Mouse (Mus musculus) erythroid progenitor cell, adult 5-6 weeks (primary cell): ENCODE measurements around the gene Gm21987. TPM values are rescaled to one million over a fixed set of nuclear protein-coding genes. Genes with fewer than 3 reads are reported as not detected.
"Not testable (repeated sequence)": the region's sequence is repeated elsewhere in the genome, so short reads cannot be mapped to it uniquely, and the experiment has no call there.

Source experiments
- ATAC-seq: replicated peaks from 2 replicates; pipeline ENCODE4 v1.8.0; 2016; ENCODE audit warnings: moderate number of reproducible peaks, mild to moderate bottlenecking, moderate TSS enrichment, inconsistent platforms; ENCODE audit not compliant: poor library complexity, low FRiP score, severe bottlenecking
- total RNA-seq, 2 experiments: library from RNA; stranded (forward) in 1 of 2; stranded (reverse) in 1 of 2; fragments of 150-400 nt in 1 of 2; fragments of 186-747, 209-891 nt in 1 of 2; gene quantifications; 2 replicates each; pipeline versions ENCODE4 v1.2.3 to v1.2.4; 2015 to 2017; ENCODE audit warnings: low replicate concordance in 2 of 2

Gm21987 gene
- total RNA-seq (2015; ENCODE audit: low replicate concordance) (not detected in 2 replicates), total RNA-seq (2017; ENCODE audit: low replicate concordance) (not detected in 2 replicates)

DNA sequence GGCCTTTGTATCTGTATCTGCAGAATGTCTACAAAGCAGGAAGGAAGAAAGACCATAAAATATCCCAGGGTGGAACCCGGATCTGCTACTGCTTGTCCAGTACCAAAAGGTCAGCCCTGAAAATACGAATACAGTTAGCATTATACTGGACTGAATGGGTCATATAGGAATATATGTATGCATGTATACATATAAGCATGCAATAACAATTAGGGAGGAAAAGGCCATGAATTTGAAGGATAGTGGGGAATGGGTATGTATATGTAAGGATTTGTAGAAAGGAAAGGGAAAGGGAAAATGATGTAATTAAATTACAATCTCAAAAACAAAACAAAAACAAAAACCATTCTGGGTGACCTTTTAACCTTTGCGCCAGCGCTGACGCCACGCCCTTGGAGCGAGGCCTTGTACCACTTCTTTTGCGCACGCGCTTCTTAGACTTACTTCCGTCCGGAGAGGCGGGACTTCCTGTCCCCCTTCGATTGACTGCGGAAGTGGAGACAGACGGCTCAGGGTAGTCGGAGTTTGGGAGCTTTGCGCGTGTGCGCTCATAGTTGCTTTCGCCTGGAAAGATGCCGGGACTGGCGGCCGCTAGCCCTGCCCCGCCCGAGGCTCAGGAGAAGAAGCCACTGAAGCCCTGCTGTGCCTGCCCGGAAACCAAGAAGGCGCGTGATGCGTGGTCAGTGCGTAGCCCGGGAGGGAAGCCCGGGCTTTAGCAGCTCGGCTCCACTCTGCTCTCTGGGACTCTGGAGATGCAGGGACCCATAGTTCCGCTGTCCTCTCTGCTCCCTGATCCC, at the start of gene Gm21987, which contains the start of gene Cox17:
Gene Gm21987 (plus strand): TSS at position 512 of the 797 bp plus-strand sequence.
Gene Cox17 (plus strand): TSS at position 463 of the 797 bp plus-strand sequence.
- ATAC-seq = peak; percentile 98

- ATAC-seq = no peak
These were observed 48.4 kb upstream of the Gm21987 start for GRCm38 (mm10) chr16:38298410-38298809.

DNA sequence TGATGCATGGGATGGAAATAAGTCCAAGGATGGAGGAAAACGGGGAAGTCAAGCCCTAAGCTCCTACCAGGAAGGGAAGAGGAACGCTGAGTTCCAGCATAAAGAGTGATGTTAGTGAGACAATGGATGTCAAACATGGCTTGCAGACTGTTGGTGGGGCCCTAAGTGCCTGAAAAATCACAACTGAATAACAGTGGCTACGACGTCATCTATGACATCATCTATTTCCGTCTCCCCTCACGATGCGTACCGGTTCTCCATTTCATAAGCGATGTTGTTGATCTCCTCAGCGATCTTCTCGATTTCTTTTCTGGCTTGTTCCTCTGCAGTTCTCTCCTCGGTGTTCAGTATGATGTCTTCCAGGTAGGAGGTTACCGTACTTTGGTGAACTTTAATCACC, 44.5 kb upstream of the Gm21987 start:
- ATAC-seq = no peak

DNA sequence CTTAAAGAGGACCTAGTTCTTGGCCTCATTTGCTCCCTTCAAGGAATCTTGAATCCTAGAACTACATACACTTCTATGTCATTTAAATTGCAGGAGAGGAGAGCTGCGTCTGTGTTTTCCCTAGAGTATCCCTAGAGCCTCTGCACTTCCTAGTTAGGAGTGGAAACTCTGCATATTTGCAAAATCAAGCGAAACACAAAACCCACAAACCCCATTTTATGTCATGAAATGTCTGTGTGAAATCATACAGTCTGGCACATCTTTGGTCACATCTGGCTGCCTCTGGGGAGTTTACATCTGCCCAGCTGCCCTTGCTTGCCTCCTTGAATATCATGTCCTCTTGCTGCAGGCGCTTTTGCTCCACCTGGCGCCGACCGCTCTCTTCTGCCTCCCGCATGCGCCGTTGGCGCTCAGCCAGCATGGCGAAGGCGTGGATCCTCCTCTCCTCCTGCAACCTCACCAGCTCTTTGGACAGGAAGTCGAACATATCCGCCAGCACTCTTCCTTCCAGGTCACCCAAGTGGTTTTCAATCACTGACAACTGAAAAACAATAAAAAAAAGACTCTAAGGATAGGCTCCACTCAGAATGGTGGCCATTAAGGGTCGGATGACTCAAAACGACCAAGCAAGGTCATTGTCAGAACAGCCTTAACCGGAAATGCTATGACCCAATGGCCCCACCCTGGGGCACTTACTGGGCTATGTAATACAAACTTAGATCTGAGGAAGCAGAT, 42.2 kb upstream of the Gm21987 start:
- no peak for ATAC-seq

- ATAC-seq = no peak
These were observed 40.1 kb upstream of the Gm21987 start for GRCm38 (mm10) chr16:38306571-38307220.

DNA sequence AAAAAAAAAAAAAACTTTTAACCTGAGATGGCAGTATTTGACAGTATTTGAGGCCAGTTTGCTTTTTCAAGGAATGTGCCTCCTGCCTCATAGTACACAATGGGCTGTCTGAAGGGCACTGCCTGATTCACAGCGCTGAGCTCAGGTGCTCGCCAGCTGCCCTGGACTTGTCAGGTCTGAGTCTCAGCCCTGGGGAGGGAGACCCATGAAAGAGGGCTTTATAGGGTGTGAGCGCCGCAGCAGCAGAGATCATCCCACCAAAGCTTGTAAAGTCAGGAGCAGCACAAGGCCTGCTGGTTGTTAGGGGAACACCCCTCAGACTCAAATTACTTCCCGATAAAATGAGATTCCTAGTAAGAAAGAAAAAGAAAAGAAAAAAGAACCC, 39.6 kb upstream of the Gm21987 start:
- no peak for ATAC-seq

DNA sequence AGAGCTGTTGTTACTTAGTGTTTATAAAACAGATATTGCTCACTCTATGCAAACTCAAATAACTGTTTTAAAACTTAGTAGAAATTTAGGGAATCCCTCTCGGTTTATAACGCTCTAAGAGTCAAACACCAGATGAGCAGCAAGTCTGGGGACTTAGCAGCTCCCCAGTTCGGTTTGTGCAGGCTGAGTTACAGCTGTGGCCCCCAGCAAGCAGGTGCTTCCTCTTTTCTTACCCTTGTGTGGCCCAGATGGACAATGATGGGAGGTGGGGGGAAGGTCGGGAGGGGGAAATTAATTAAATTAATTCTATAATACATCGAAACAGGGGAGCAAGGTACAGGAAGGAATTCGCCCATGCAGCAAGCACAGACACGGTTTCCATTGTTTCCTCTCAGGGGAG, 39.2 kb upstream of the Gm21987 start:
- no peak for ATAC-seq

- ATAC-seq = no peak
These were observed 38.6 kb upstream of the Gm21987 start for GRCm38 (mm10) chr16:38308195-38308594.

- no peak for ATAC-seq
These were observed 28.3 kb upstream of the Gm21987 start for GRCm38 (mm10) chr16:38318492-38318891.

- no peak for ATAC-seq
These were observed 27.8 kb upstream of the Gm21987 start for GRCm38 (mm10) chr16:38319087-38319486.

DNA sequence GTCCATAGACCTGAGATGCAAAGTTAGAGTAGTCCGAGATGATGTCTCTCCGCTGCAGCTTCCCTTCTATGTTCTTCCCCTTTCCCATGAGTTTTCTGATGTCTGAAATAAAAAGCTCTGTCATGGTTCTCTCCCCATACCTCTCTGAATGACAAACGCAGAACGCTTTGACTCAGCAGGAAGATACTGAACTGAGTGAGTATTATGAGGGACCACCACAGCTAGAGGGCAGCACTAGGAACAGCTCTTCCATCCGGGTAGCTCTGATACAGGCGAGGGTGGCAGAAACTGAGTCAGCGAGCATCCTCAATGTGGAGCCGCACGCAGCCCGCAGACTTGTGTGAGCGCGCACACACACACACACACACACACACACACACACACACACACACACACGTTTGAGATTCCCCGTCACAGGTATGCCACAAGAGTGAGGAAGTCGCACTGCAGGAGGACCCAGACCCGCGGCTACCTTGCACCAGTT, 25.3 kb upstream of the Gm21987 start:
- ATAC-seq = peak; percentile 57

DNA sequence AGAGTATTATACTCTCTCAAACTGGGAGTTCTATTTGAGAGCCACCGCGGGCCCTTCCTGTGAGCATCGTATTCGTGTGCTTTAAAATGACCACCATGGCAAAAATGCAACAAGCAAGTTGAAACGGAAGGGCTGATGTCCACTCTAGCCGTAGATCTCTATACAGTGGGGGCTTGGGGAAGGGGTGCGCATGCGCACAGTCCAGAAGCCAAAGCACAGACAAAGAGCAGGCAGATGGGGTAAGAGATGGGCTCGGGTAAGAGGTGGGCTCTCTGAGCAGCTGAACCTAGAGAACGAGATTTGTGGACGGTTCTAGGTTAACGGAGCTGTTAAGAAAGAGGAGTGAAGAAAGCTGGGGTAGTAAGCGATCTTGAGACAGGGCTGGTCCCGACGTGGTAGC, 22.5 kb upstream of the Gm21987 start:
- ATAC-seq = no peak

DNA sequence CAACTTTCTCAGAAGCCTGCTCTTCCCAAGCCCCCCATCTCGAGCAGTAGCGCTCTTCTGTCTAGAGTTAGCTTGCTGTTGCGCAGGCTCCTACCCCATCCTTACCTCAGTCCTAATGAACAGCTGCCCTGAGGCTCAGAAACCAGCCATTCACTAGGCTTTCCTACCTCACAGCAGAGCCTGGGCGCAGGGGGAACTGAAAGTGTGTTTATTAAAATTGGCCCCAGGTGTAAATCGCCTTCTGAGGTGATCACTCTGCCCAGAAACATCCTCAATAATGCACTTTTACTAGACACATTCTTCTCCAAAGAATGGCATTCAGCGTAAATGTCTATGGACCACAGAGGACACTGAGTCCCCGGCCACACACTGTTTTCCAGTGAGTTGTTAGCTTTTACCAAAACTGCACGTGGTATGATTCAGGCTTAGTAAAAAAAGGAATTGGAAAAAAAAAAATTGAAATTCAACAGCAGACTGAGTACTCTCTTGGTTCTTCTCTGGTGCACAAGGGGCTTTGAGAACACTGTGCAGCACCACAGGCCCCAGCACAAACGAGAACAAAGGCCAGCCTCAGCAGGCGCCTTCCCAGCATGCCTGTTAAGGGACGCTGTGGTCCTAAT, 20.0 kb upstream of the Gm21987 start:
- ATAC-seq = no peak

GRCm38 (mm10) chr16:38329340-38329739, 17.5 kb upstream of the Gm21987 start:
- ATAC-seq = no peak

DNA sequence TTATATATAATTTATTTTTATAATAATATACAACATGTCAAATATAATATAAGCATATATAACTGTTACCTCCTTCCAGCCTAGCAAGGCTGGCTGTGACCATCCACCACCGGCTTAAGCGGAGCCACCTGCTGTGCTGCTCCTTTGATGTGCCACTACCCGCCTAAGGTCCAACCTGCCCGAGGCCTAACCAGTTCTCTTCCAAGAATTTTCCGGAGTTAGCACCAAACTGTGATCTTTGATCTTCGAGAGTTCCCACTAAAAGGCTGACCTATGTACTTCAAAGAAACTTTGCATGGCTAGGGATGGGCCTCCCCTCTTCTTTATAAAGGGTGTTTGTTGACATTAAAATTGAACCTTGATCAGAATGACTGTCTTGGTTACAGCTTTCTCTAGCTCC, 12.4 kb upstream of the Gm21987 start:
- ATAC-seq = no peak

DNA sequence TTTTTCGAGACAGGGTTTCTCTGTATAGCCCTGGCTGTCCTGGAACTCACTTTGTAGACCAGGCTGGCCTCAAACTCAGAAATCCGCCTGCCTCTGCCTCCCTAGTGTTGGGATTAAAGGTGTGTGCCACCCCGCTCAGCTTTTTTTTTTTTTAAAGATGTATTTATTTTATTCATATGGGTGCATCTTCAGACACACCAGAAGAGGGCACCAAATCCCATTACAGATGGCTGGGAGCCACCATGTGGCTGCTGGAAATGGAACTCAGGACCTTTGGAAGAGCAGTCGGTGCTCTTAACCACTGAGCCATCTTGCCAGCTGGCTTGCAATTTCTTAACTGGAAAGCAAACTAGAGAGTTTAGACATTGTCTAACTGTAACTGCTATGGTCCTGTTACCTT, 8.8 kb upstream of the Gm21987 start:
- not testable (repeated sequence) for ATAC-seq

GRCm38 (mm10) chr16:38341396-38342324, 5.2 kb upstream of the Gm21987 start, which contains the start of gene Maats1:
TSS of gene Maats1 (minus strand) at chr16:38342143.
- ATAC-seq = 0 out of 2 replicates have a peak, but pooled peaks have one; percentile 22

DNA sequence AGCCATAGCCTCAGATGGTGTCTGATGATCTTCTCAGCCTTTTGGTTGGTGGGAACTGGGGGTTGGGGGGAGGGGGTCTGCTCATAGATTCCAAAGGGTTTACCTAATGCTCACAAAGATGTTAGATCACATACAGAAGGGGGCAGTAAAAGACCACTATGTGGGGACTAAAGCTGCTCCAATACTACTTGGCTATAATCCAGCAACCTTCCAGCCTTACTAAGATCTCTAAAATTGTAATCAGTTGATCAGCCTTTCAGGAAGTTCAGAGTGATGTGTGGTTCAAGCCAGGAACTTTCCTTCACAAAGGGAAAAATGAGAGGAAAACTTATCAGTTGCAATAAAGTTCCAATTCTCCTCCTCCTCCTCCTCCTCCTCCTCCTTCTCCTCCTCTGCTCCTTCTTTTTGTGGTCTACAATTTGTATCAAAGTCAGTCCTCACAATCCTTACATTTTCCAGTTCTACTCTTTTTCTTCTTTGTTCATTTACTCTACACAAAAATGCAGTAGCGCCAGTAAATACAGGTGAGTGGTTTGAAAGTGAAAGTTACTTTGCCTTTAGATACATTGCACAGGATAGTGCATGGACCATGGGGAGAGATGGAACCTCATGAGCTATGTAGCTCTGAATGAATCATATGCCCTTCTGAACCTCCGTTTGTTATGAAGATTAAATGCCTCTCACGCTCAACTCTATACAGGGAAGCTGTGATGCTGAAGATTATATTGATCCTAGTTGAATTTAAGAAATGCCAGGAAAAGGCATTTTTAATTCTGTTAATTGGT, 1.7 kb upstream of the Gm21987 start:
- ATAC-seq = no peak
